Mouse (Mus musculus): ENCODE data around the gene Trpm3. TPM values are rescaled to one million over a fixed set of nuclear protein-coding genes. Genes with fewer than 3 reads are reported as not detected.
A peak's percentile ranks its signal among the peaks of the same experiment; 100 is the strongest.

Gene Trpm3
- polyA plus RNA-seq, 1 experiment from 2014 or later: 1.9 TPM

DNA sequence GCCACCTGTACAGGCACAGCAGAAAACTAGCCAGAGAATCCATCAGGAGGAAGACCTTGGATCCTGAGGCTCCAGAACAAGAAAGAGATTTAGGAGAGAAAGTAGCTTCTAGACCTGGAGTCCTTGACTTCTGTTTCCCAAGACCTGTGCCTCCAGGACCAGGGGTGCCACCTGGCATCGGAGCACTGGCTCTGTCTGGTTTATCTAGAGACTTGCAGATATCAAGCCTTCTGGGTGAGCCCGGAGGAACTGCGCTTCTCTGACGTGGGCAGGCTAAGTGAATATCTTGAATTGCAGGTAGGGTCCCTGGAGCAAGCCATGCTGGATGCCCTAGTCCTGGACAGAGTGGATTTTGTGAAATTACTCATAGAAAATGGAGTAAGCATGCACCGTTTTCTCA is 746.2 kb downstream of the Trpm3 start:
- H3K4me1 ChIP-seq (ENCODE audit: insufficient read depth): peaks cover 5% of the 10 kb centered on the region; the same call in 1 of the 2 replicates
- H3K4me3 ChIP-seq (ENCODE audit: low read depth, low read length): no peak overlapping the region
- 94% methylated on average over 5 of the region's 5 CpGs for WGBS
- ATAC-seq (ENCODE audit: insufficient read depth): no peak
- no peak overlapping the region for H3K4me2 ChIP-seq
- DNase-seq: no peak
- H3K27me3 ChIP-seq (ENCODE audit: insufficient read depth, low read length): no peaks in the 10 kb centered on the region
- H3K27ac ChIP-seq (ENCODE audit: low read depth): no peak overlapping the region
- H3K9ac ChIP-seq: no peak overlapping the region
- H3K9me3 ChIP-seq (ENCODE audit: low read depth, low read length): no peaks in the 10 kb centered on the region
- no peaks in the 10 kb centered on the region for H3K36me3 ChIP-seq (ENCODE audit: insufficient read depth)
- TF ChIP-seq CTCF (IDR thresholded peaks at IDR 0.05; ENCODE audit: low read depth): no peak

DNA sequence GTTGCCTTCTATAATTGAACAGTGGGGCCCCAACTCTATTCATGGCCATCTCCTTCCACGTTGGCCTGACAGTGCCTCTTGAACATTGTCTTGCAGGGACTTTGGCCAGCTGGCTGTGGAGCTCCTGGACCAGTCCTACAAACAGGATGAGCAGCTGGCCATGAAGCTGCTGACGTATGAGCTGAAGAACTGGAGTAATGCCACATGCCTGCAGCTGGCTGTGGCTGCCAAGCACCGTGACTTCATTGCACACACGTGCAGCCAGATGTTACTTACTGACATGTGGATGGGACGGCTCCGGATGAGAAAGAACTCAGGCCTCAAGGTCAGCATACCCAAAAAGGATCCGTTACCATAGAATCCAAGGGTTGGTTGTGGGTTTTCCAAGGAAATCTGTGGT is 763.0 kb downstream of the Trpm3 start:
- H3K9ac ChIP-seq: no peak overlapping the region
- no peaks in the 10 kb centered on the region for H3K27me3 ChIP-seq (ENCODE audit: insufficient read depth, low read length)
- ATAC-seq (ENCODE audit: insufficient read depth) (peak; percentile 58), DNase-seq (peak; percentile 50)
- no peak overlapping the region for H3K4me2 ChIP-seq
- no peaks in the 10 kb centered on the region for H3K9me3 ChIP-seq (ENCODE audit: low read depth, low read length)
- H3K36me3 ChIP-seq (ENCODE audit: insufficient read depth): no peaks in the 10 kb centered on the region
- H3K4me1 ChIP-seq (ENCODE audit: insufficient read depth): no peaks in the 10 kb centered on the region
- H3K27ac ChIP-seq (ENCODE audit: low read depth): no peak overlapping the region
- 54% methylated on average over 7 of the region's 7 CpGs for WGBS
- no peak for TF ChIP-seq CTCF (IDR thresholded peaks at IDR 0.05; ENCODE audit: low read depth)
- H3K4me3 ChIP-seq (ENCODE audit: low read depth, low read length): no peak overlapping the region

DNA sequence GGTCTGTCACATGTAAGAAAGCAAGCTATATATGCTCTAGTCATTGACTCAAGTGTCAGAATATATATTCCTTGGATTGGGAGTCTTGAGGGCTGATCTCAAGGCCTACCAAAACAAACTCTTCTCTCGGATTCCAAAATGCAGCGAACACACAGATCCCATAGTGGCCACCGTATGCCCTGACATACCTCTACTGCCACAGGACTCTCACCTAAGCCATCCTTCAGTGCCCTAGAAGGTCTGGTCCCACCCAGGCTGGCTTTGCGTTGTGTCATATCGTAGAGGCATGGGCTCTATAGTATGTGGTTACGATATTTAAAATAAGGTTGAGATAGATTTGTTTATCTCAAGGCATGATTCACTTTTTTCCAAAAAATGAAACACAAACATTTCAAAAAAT is 763.5 kb downstream of the Trpm3 start:
- Histone ChIP-seq H3K4me1 (ENCODE audit: insufficient read depth) (no peaks in the 10 kb centered on the region), H3K4me3 (ENCODE audit: low read depth, low read length) (no peak overlapping the region), H3K9me3 (ENCODE audit: low read depth, low read length) (no peaks in the 10 kb centered on the region), H3K27me3 (ENCODE audit: insufficient read depth, low read length) (no peaks in the 10 kb centered on the region), H3K9ac (no peak overlapping the region), H3K27ac (ENCODE audit: low read depth) (no peak overlapping the region), H3K36me3 (ENCODE audit: insufficient read depth) (no peaks in the 10 kb centered on the region), H3K4me2 (no peak overlapping the region)
- 91% methylated on average over 6 of the region's 6 CpGs for WGBS
- DNase-seq: no peak
- no peak for ATAC-seq (ENCODE audit: insufficient read depth)
- TF ChIP-seq CTCF (IDR thresholded peaks at IDR 0.05; ENCODE audit: low read depth): no peak

DNA sequence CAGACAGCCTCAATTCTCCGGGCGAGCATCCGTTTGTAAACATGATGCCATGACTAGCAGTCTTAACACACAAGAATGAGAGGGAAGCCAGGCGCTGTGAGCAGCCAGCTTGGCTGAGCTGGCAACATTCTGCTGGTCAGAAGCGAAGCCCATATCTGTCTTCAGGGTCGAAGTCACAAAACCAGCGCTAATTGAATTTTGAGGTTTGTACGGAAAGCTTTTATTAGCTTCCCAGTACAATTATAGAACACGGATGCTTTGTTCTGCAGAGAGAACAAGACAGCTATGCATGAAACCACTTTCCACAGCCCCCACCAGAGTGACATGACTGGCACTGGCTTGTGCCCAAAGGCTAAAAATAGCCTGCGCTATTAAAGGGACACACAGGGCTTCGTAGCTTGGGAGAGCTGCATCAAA is 766.2 kb downstream of the Trpm3 start:
- H3K9ac ChIP-seq: no peak overlapping the region
- H3K4me3 ChIP-seq (ENCODE audit: low read depth, low read length): no peak overlapping the region
- no peak overlapping the region; the same call in 1 of the 2 replicates for H3K27ac ChIP-seq (ENCODE audit: low read depth)
- TF ChIP-seq CTCF (IDR thresholded peaks at IDR 0.05; ENCODE audit: low read depth): no peak
- ATAC-seq (ENCODE audit: insufficient read depth) (no peak), DNase-seq (no peak)
- H3K27me3 ChIP-seq (ENCODE audit: insufficient read depth, low read length): no peaks in the 10 kb centered on the region
- H3K4me2 ChIP-seq: no peak overlapping the region
- WGBS: 83% methylated on average over 11 of the region's 11 CpGs
- no peaks in the 10 kb centered on the region for H3K9me3 ChIP-seq (ENCODE audit: low read depth, low read length)
- no peaks in the 10 kb centered on the region for H3K4me1 ChIP-seq (ENCODE audit: insufficient read depth)
- no peaks in the 10 kb centered on the region for H3K36me3 ChIP-seq (ENCODE audit: insufficient read depth)

DNA sequence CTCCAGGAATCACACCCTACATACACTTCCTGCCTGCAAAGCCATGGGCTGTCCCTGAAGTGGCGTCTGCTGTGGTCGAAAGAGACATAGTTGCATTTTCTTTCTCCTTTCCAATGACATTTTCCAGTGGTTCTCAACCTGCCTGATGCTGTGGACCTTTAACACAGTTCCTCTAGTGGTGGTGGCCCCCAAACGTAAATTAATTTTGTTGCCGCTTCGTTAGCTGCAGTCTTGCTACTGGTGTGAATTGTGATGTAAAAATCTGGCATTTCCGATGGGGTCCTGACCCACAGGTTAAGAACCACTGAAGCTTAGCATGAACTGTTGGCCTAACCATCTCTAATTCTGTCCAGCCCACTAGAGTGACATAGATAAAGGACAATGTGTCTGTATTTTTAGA is 771.8 kb downstream of the Trpm3 start:
- ATAC-seq (ENCODE audit: insufficient read depth) (no peak), DNase-seq (no peak)
- Histone ChIP-seq H3K9ac (no peak overlapping the region), H3K4me1 (ENCODE audit: insufficient read depth) (no peaks in the 10 kb centered on the region), H3K27me3 (ENCODE audit: insufficient read depth, low read length) (no peaks in the 10 kb centered on the region), H3K4me3 (ENCODE audit: low read depth, low read length) (no peak overlapping the region), H3K27ac (ENCODE audit: low read depth) (no peak overlapping the region), H3K9me3 (ENCODE audit: low read depth, low read length) (no peaks in the 10 kb centered on the region), H3K4me2 (no peak overlapping the region), H3K36me3 (ENCODE audit: insufficient read depth) (no peaks in the 10 kb centered on the region)
- no peak for TF ChIP-seq CTCF (IDR thresholded peaks at IDR 0.05; ENCODE audit: low read depth)
- 85% methylated on average over 6 of the region's 6 CpGs for WGBS

DNA sequence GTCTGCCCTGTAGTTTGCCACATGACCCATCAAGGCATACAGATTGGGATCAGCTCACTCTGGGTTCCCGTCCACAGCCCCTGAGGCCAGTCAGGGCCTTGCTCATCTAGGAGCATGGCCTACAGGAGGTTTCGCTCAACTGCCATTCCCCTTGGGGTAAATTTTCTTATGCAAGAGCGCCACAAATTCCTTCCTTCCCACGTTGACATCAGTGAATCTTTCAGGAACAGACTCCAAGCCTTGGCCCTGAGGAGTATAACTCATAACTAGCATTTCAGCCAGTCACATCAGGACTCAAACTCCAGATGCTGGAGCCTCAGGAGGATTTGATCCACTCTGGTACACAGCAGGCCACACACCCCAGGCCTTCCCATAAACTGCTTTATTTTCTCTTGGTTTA is 774.1 kb downstream of the Trpm3 start:
- Histone ChIP-seq H3K4me1 (ENCODE audit: insufficient read depth) (peaks cover 8% of the 10 kb centered on the region; the same call in 1 of the 2 replicates), H3K9me3 (ENCODE audit: low read depth, low read length) (no peaks in the 10 kb centered on the region), H3K9ac (no peak overlapping the region), H3K27me3 (ENCODE audit: insufficient read depth, low read length) (no peaks in the 10 kb centered on the region), H3K4me3 (ENCODE audit: low read depth, low read length) (no peak overlapping the region), H3K4me2 (no peak overlapping the region), H3K27ac (ENCODE audit: low read depth) (no peak overlapping the region), H3K36me3 (ENCODE audit: insufficient read depth) (no peaks in the 10 kb centered on the region)
- no peak for TF ChIP-seq CTCF (IDR thresholded peaks at IDR 0.05; ENCODE audit: low read depth)
- ATAC-seq (ENCODE audit: insufficient read depth): no peak
- 78% methylated on average over 4 of the region's 4 CpGs for WGBS
- DNase-seq: no peak

DNA sequence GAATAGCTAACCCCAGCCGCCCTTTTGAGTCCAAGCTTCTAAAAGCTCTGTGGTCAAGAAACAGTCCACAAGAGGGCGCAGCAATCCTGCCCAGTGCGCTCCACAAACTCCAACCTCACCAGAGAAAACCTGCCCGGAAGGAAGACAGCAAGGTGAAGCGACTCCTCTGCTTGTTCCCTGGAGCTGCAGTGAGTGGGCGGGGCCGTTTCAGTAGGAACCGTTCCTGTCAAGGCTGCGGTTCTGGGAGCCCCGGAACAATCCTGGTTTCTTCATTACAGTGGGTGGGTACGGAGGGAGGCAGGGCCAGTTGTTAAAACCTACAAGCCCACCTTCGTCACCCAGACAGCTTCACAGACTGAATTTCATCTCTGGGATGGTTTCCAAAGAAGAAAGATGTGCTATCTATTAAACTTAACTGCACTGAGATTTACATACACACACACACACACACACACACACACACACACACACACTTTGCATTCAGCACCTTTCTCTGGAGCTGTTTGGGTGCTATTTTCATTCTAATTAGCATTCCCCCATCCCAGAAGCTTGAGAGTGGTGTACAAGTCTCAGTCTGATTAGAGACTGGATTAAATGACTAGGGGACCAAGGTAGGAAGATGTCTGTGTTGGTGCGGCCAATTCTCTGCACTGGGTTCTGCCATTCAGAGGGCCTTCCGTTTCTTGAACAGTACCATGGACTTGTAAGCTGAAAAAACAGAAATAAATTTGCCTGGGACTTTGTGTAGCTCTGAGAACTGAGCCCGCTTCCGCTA is 777.2 kb downstream of the Trpm3 start:
- Histone ChIP-seq H3K9me3 (ENCODE audit: low read depth, low read length) (no peaks in the 10 kb centered on the region), H3K4me1 (ENCODE audit: insufficient read depth) (peaks cover 8% of the 10 kb centered on the region; the same call in 1 of the 2 replicates), H3K4me2 (peak overlapping the region; percentile 61), H3K36me3 (ENCODE audit: insufficient read depth) (no peaks in the 10 kb centered on the region), H3K4me3 (ENCODE audit: low read depth, low read length) (peak overlapping the region; percentile 22), H3K27me3 (ENCODE audit: insufficient read depth, low read length) (no peaks in the 10 kb centered on the region), H3K27ac (ENCODE audit: low read depth) (peak overlapping the region; percentile 65; the same call in 1 of the 2 replicates), H3K9ac (no peak overlapping the region)
- DNase-seq (peak; percentile 93), ATAC-seq (ENCODE audit: insufficient read depth) (peak; percentile 38; the same call in 1 of the 2 replicates)
- WGBS: 16% methylated on average over 16 of the region's 16 CpGs
- peak; percentile 89 for TF ChIP-seq CTCF (IDR thresholded peaks at IDR 0.05; ENCODE audit: low read depth)

Measured in lung, embryonic 14.5 days (tissue).